Mouse (Mus musculus) testis, postnatal 10 days (tissue): ENCODE data around the gene Atg9a.

Source experiments
- DNase-seq: peaks from one replicate; pipeline ENCODE4 v3.0.0; 2021; ENCODE audit warnings: low spot score

The Atg9a gene

GRCm38 (mm10) chr1:75215785-75216184, 23.8 kb upstream of the Atg9a start:
- no peak for DNase-seq

GRCm38 (mm10) chr1:75214886-75215285, 22.9 kb upstream of the Atg9a start:
- DNase-seq, result no peak

DNA sequence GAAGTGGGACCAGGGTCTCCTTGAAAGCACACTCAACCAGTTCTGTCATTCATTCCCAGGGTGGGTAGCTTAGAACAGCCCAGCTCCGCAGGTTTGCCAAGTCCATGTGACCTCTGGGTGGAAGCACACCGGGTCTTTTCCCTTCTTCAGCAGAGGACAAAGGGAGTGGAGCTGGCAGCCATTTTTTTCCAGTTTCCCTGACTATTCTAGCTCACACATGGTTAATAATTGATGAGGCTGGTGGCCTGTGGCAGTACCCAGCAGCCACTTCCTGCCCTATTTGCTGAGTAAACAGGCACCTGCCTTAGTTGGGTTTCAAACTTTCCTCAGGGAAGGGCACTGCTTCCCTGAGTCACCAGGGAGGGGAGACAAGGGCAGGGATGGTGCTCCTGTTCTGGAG, 22.4 kb upstream of the Atg9a start:
- DNase-seq, result no peak

GRCm38 (mm10) chr1:75213096-75213495, 21.1 kb upstream of the Atg9a start:
- no peak for DNase-seq

GRCm38 (mm10) chr1:75212542-75212941, 20.5 kb upstream of the Atg9a start:
- no peak for DNase-seq

- no peak for DNase-seq
These were observed 19.2 kb upstream of the Atg9a start for GRCm38 (mm10) chr1:75211141-75211708.

- DNase-seq, result peak; percentile 98
These were observed 18.4 kb upstream of the Atg9a start, which contains the start of the genes Glb1l and Stk16 for GRCm38 (mm10) chr1:75210136-75211087. Gene Glb1l, minus strand, starts transcription at chr1:75210813. Gene Stk16, plus strand, starts transcription at chr1:75210838.

DNA sequence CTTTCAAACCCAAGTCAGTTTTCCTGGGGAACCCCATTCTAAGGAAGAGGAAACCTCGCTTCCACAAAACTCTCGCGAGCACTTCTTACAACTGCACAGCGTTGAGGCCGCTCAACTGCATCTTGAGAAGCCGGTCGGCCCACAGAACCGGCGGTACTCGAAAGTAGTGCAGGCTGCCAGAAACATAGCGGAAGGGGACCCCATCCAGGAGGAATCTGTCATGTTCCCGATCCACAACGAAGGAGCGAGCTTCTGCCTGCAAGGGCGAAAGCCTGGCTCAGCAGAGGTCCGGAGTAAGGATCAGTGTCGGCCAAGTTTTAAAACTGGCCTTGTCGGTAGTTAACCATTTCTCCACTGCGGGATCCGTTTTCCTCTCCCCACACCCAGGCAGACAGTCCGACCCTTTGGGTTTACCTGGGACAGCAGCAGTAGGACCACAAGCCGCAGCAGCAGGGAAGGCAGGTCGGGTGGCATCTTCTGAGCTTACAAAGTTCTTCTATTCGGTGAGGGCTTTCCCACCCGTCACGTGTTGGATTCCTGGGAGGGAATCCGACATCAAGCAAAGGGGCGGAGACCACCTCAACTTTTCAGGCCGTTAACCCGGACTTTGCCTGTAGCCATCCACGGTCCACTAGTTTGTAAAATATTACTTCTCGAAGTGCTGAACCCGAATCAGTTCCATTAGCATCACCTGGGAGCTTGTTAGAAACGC, 17.1 kb upstream of the Atg9a start:
- peak; percentile 70 for DNase-seq

DNA sequence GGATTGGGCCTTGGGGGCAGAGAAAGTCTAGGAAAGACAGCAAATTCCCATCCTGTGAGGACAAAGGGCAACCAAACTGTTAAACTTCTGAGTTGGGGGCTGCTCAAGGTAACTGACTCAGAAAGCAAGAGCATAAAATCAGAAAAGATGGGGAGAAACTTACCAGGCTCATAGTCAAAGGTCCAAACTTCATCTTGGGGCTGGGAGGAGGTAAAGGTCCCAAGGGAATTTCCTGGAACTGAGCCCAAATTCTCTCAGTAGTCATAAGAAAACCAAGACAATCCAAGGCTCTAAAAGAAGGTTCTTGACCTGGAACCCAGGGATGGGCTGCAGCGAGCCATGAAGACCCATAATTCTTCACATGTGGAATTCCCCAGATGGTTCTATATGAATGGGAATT, 9.2 kb upstream of the Atg9a start:
- DNase-seq, result no peak

- peak; percentile 63 for DNase-seq
These were observed 456 bp upstream of the Atg9a start for GRCm38 (mm10) chr1:75192452-75192851.

- no peak for DNase-seq
These were observed 756 bp downstream of the Atg9a start for GRCm38 (mm10) chr1:75191258-75191621.

GRCm38 (mm10) chr1:75190577-75190976, 1.4 kb downstream of the Atg9a start:
- no peak for DNase-seq

- DNase-seq, result no peak
These were observed 4.0 kb downstream of the Atg9a start for GRCm38 (mm10) chr1:75187914-75188483.

- DNase-seq, result no peak
These were observed 4.9 kb downstream of the Atg9a start for GRCm38 (mm10) chr1:75187126-75187525.

DNA sequence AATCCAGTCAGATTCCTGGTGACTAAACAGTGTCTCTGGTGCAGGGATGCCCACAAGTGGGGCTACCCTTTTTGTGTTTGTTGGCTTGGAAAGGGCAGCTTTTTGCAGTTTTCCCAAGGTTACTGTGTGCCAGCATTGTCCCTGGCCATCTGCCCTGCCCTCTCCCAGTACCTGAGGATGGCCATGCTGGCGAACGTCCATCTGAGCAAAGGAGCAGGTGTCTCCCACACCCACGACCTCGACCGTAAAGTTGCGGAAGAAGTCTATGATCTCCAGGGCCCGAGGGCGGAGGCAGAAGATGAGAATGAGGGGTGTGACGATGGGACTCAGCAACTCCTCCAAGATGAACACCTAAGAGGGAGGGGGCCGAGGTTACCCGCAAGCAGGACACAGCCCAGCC, 6.5 kb downstream of the Atg9a start:
- no peak for DNase-seq

- no peak for DNase-seq
These were observed 9.8 kb downstream of the Atg9a start for GRCm38 (mm10) chr1:75182160-75182559.

DNA sequence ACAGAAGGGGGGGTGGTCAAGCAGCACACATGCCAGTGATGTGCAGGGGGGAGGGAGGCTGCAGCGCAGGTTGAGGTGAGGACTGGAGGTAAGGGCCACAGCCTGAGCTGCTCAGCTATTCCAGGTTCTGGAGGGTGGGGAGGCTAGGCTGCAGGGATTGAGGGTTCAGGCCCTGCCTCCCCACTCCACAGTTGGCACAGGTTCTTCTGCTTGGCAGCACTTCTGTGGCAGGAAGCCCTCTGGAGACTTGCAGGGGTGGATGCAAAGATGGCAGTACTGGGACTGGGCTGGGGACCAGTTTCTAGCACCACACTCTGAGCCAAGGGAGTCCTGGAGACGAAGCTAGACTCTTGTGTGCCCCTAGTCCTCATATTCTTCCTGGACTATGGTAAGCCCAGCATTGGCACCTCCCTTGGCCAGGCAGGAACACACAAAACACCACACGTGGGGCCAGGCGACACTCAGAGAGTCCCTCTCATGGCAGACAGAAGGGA, 10.6 kb downstream of the Atg9a start:
- no peak for DNase-seq

DNA sequence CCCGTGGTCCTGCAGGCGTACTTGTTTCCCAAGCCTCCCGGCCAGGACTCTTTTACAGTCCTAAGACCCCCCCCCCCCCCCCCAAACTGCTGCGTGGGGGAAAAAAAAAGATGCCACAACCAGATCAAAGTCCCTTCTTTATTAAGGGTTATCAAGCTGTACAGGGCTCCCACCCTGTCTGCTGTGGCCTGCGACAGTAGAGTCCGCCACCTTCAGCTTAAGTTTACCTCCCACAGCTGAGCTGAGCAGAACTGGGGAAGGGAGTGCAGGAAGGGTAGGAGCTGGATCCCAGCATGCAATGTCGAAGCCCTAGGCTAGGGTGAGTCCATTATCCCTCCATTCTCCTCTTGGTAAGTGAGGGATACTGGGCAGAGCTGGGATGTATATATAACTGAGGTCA, 11.3 kb downstream of the Atg9a start:
- no peak for DNase-seq

DNA sequence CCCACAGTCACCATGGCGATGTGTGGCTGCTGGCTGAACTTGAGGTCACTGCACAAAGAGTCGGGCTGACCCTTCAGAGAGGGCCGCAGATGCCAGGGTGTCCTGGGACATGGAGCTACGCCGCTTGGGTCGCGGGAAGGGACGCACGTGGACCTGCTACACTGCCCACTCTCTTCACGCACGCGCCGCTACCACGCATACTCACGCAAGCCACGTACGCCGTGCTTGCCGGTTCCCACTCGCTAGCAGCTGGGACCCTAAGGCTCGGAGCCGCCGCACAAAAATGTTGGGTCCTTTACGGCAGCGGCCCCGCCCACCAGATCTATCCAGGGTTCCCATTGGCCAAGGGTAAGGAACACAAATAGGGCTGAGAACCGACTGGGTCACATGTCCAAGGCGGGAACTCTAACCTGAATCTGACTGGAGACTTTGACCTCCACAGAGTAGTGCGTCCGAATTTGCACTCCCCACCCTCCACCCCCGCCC, 11.8 kb downstream of the Atg9a start, which contains the start of gene Abcb6:
TSS of gene Abcb6 (minus strand) at position 288 of the 486 bp plus-strand sequence.
- DNase-seq, result peak; percentile 93

DNA sequence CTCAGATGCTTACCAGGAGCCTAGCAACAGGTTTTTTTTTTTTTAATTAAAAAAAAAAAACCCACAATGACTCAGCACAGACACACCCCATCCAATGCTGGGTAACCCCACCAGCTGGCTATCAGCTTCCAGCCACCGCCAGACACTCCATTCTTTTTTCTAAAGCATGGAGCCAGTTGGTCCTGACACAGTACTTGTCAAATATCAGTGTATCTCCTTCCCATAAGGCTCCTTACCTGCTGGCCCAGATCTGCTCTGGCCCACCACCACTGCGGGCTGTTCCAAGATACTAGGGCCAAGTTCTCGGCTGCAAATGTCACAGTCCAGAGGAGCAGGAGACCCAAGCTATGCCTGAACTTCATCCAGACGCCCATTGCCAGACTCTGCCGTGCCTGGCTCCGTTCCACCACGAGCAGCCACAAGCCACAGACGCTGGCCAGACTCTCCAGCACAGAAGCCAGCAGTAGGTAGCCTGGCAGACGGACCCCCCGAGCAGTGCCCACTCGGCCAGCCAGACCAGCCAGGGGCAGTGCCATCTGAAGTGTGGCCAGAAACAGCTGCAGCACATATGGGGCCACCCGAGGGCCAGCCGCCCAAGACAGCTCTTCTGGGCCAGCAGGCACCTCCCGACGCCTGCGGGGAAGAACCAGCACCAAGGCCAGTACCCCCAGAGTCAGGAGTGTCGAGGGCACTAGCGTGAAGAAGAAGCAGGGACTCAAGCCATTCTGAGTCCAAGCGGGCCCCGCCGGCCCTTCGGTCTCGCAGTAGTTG, 12.5 kb downstream of the Atg9a start:
- DNase-seq, result peak; percentile 64
